Mouse (Mus musculus) kidney, embryonic 14.5 days (tissue): ENCODE results near the gene Cdk12. TPM values are rescaled to one million over a fixed set of nuclear protein-coding genes. Genes with fewer than 3 reads are reported as not detected.

Experiments used
- ATAC-seq: fragments of 200-750 bp; cut with Nextera tagmentation; 2 replicates; pipeline ENCODE4 v1.8.0; 2017; ENCODE audit warnings: moderate number of reproducible peaks, mild to moderate bottlenecking, moderate TSS enrichment, moderate library complexity; ENCODE audit not compliant: low FRiP score, low TSS enrichment
- H3K27ac ChIP-seq: fragments of 300-500 bp; sonication (generic); 2 replicates; pipeline ENCODE4 v1.5.1; 2014; ENCODE audit warnings: low read depth, mild to moderate bottlenecking, low read length, moderate library complexity, mixed read lengths
- H3K27me3 ChIP-seq: fragments of 300-500 bp; sonication (generic); 2 replicates; pipeline ENCODE4 v1.6.1; 2014; ENCODE audit warnings: mild to moderate bottlenecking, low read length; ENCODE audit not compliant: control insufficient read depth, insufficient read depth
- H3K36me3 ChIP-seq: fragments of 300-500 bp; sonication (generic); 2 replicates; pipeline ENCODE4 v1.6.1; 2014; ENCODE audit warnings: low read length, mixed read lengths; ENCODE audit not compliant: control insufficient read depth, insufficient read depth
- H3K4me1 ChIP-seq: fragments of 300-500 bp; sonication (generic); 2 replicates; pipeline ENCODE4 v1.6.1; 2014; ENCODE audit warnings: low read length, mixed read lengths; ENCODE audit not compliant: control insufficient read depth, insufficient read depth
- H3K4me2 ChIP-seq: fragments of 300-500 bp; sonication (generic); replicated peaks from 2 replicates; pipeline ENCODE4 v1.6.1; 2014; ENCODE audit warnings: low read depth, mild to moderate bottlenecking, low read length
- H3K4me3 ChIP-seq: fragments of 300-500 bp; sonication (generic); 2 replicates; pipeline ENCODE4 v1.5.1; 2014; ENCODE audit warnings: mild to moderate bottlenecking, low read length
- H3K9ac ChIP-seq: fragments of 300-500 bp; sonication (generic); 2 replicates; pipeline ENCODE4 v1.6.1; 2014; ENCODE audit warnings: low read depth, mild to moderate bottlenecking, low read length, moderate library complexity
- H3K9me3 ChIP-seq: fragments of 300-500 bp; sonication (generic); 2 replicates; pipeline ENCODE4 v1.6.1; 2016; ENCODE audit warnings: low read length; ENCODE audit not compliant: control insufficient read depth
- WGBS: fragments of 180-500 bp; shearing (Covaris S2); extraction: QIAGEN DNeasy Blood & Tissue Kit; methylation state at CpG from one replicate; pipeline ENCODE4 v1.1.7; 2014; 5-methylcytosine and 5-hydroxymethylcytosine counted together
- polyA plus RNA-seq: library from polyadenylated mRNA; unstranded; fragments of >200 nt; fragmentation: Nextera tagmentation; extraction: Ambion mirVana; gene quantifications from 2 replicates; pipeline ENCODE4 v1.2.1, GENCODE M21; 2014

Cdk12 gene
- polyA plus RNA-seq, 1 experiment from 2014 or later, result 18.3 TPM

- H3K9ac ChIP-seq, result 0 out of 2 replicates have a peak overlapping the region, but pooled peaks have one; percentile 12
- H3K4me3 ChIP-seq, result no peak overlapping the region
- no peaks in the 10 kb centered on the region for H3K27me3 ChIP-seq
- H3K27ac ChIP-seq, result no peak overlapping the region
- no peaks in the 10 kb centered on the region for H3K4me1 ChIP-seq
- no peaks in the 10 kb centered on the region for H3K9me3 ChIP-seq
- H3K4me2 ChIP-seq, result no peak overlapping the region
- H3K36me3 ChIP-seq, result peaks cover 71% of the 10 kb centered on the region
- no peak for ATAC-seq
Measured at GRCm38 (mm10) chr11:98270466-98270865, 67.6 kb downstream of the Cdk12 start.

- no peak overlapping the region for H3K4me3 ChIP-seq
- H3K4me2 ChIP-seq, result no peak overlapping the region
- H3K9ac ChIP-seq, result no peak overlapping the region
- 26% methylated on average over 9 of the region's 9 CpGs for WGBS
- H3K36me3 ChIP-seq, result peaks cover 4% of the 10 kb centered on the region; the same call in 1 of the 2 replicates
- H3K4me1 ChIP-seq, result no peaks in the 10 kb centered on the region
- no peak for ATAC-seq
- no peak overlapping the region for H3K27ac ChIP-seq
- no peaks in the 10 kb centered on the region for H3K9me3 ChIP-seq
- no peaks in the 10 kb centered on the region for H3K27me3 ChIP-seq
Measured at GRCm38 (mm10) chr11:98283740-98284139, 80.9 kb downstream of the Cdk12 start.

GRCm38 (mm10) chr11:98284230-98284629 lies 81.4 kb downstream of the Cdk12 start:
- no peak overlapping the region for H3K9ac ChIP-seq
- peak; percentile 71; the same call in 1 of the 2 replicates for ATAC-seq
- H3K36me3 ChIP-seq, result no peaks in the 10 kb centered on the region
- no peaks in the 10 kb centered on the region for H3K4me1 ChIP-seq
- no peaks in the 10 kb centered on the region for H3K27me3 ChIP-seq
- H3K27ac ChIP-seq, result no peak overlapping the region
- peak overlapping the region; percentile 35 for H3K4me2 ChIP-seq
- 2% methylated on average over 16 of the region's 17 CpGs for WGBS
- no peak overlapping the region for H3K4me3 ChIP-seq
- no peaks in the 10 kb centered on the region for H3K9me3 ChIP-seq

GRCm38 (mm10) chr11:98285368-98285767 lies 82.5 kb downstream of the Cdk12 start:
- H3K9me3 ChIP-seq, result no peaks in the 10 kb centered on the region
- no peak overlapping the region for H3K4me2 ChIP-seq
- 64% methylated on average over 2 of the region's 2 CpGs for WGBS
- no peaks in the 10 kb centered on the region for H3K36me3 ChIP-seq
- no peak overlapping the region for H3K4me3 ChIP-seq
- no peak overlapping the region for H3K9ac ChIP-seq
- no peaks in the 10 kb centered on the region for H3K27me3 ChIP-seq
- no peaks in the 10 kb centered on the region for H3K4me1 ChIP-seq
- ATAC-seq, result no peak
- H3K27ac ChIP-seq, result no peak overlapping the region

GRCm38 (mm10) chr11:98287531-98287930 lies 84.7 kb downstream of the Cdk12 start:
- H3K4me2 ChIP-seq, result no peak overlapping the region
- whole genome bisulfite sequencing, result 56% methylated on average over 5 of the region's 5 CpGs
- no peaks in the 10 kb centered on the region for H3K27me3 ChIP-seq
- no peak for ATAC-seq
- no peak overlapping the region for H3K4me3 ChIP-seq
- no peaks in the 10 kb centered on the region for H3K9me3 ChIP-seq
- H3K9ac ChIP-seq, result no peak overlapping the region
- no peak overlapping the region for H3K27ac ChIP-seq
- H3K4me1 ChIP-seq, result no peaks in the 10 kb centered on the region
- no peaks in the 10 kb centered on the region for H3K36me3 ChIP-seq

GRCm38 (mm10) chr11:98287961-98288360 lies 85.1 kb downstream of the Cdk12 start:
- no peak overlapping the region for H3K4me2 ChIP-seq
- no peak overlapping the region for H3K27ac ChIP-seq
- H3K27me3 ChIP-seq, result no peaks in the 10 kb centered on the region
- H3K9me3 ChIP-seq, result no peaks in the 10 kb centered on the region
- H3K4me1 ChIP-seq, result no peaks in the 10 kb centered on the region
- WGBS, result 55% methylated on average over 7 of the region's 7 CpGs
- H3K36me3 ChIP-seq, result no peaks in the 10 kb centered on the region
- H3K9ac ChIP-seq, result no peak overlapping the region
- ATAC-seq, result no peak
- H3K4me3 ChIP-seq, result no peak overlapping the region

GRCm38 (mm10) chr11:98289873-98290272 lies 87.0 kb downstream of the Cdk12 start:
- no peak overlapping the region for H3K4me3 ChIP-seq
- no peak overlapping the region for H3K27ac ChIP-seq
- no peak for ATAC-seq
- WGBS, result 45% methylated on average over 13 of the region's 13 CpGs
- H3K9ac ChIP-seq, result no peak overlapping the region
- H3K9me3 ChIP-seq, result no peaks in the 10 kb centered on the region
- H3K36me3 ChIP-seq, result no peaks in the 10 kb centered on the region
- H3K27me3 ChIP-seq, result no peaks in the 10 kb centered on the region
- H3K4me1 ChIP-seq, result 0 out of 2 replicates have a peak, but pooled peaks cover 1% of the 10 kb centered on the region
- H3K4me2 ChIP-seq, result no peak overlapping the region

GRCm38 (mm10) chr11:98290906-98291305 lies 88.0 kb downstream of the Cdk12 start:
- no peaks in the 10 kb centered on the region for H3K36me3 ChIP-seq

GRCm38 (mm10) chr11:98293070-98293469 lies 90.2 kb downstream of the Cdk12 start:
- Histone ChIP-seq H3K9ac (no peak overlapping the region), H3K27me3 (no peaks in the 10 kb centered on the region; the same call in 1 of the 2 replicates), H3K4me1 (peaks cover 11% of the 10 kb centered on the region; the same call in 1 of the 2 replicates), H3K4me2 (no peak overlapping the region), H3K36me3 (no peaks in the 10 kb centered on the region), H3K4me3 (no peak overlapping the region), H3K9me3 (no peaks in the 10 kb centered on the region), H3K27ac (no peak overlapping the region)
- ATAC-seq, result no peak
- 40% methylated on average over 2 of the region's 2 CpGs for whole genome bisulfite sequencing

More at GRCm38 (mm10) chr11:98290906-98291305, 88.0 kb downstream of the Cdk12 start:
- Histone ChIP-seq H3K27me3 (no peaks in the 10 kb centered on the region; the same call in 1 of the 2 replicates), H3K4me1 (0 out of 2 replicates have a peak, but pooled peaks cover 6% of the 10 kb centered on the region), H3K4me2 (no peak overlapping the region), H3K9ac (no peak overlapping the region), H3K27ac (no peak overlapping the region), H3K4me3 (no peak overlapping the region), H3K9me3 (no peaks in the 10 kb centered on the region)
- 66% methylated on average over 2 of the region's 2 CpGs for WGBS
- no peak for ATAC-seq
